Mouse (Mus musculus): ENCODE measurements around the gene Bbs5. TPM values are rescaled to one million over a fixed set of nuclear protein-coding genes. Genes with fewer than 3 reads are reported as not detected.

Bbs5 gene
- polyA plus RNA-seq, 1 experiment from 2014 or later: 16.8 TPM

DNA sequence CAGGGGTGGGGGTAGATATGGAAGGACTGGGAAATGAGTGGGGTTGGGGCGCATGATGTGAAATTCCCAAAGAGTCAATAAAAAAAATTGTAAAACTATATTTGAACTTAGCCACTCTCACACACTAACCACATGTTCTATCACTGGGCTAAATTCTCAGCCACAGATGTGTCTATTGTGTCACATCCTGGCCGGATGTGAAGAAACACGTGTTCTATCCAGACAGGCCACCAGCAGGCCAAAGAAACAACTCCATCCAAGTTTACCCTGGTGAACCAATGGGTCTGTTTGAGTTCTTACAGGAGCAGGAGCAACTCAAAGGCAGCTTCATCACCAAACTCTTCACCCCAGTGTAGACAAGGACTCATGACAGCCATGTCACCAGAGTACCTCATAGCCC is 69.5 kb downstream of the Bbs5 start:
- no peak for DNase-seq (ENCODE audit: low spot score)
- H3K4me1 ChIP-seq: peaks cover 9% of the 10 kb centered on the region
- no peak overlapping the region for H3K27ac ChIP-seq
- H3K36me3 ChIP-seq: no peaks in the 10 kb centered on the region
- WGBS: 83% methylated on average over 3 of the region's 3 CpGs
- H3K9me3 ChIP-seq (replicated peaks): no peaks in the 10 kb centered on the region
- H3K4me3 ChIP-seq: no peak overlapping the region
- H3K27me3 ChIP-seq (ENCODE audit: low read depth, poor library complexity, severe bottlenecking): no peaks in the 10 kb centered on the region; the same call in 1 of the 2 replicates

Other genes starting within 250 kb of the Bbs5 start
- gene Lrp2, start 61.1 kb upstream of the Bbs5 start, polyA plus RNA-seq (2016; fragmentation: Nextera tagmentation; extraction: Ambion mirVana): 0.15 and 0.18 TPM in 2 replicates
- 0.30 and 1.1 TPM in 2 replicates for gene Klhl41, start 22.9 kb downstream of the Bbs5 start, polyA plus RNA-seq (2016; fragmentation: Nextera tagmentation; extraction: Ambion mirVana)
- 15.0 and 15.9 TPM in 2 replicates for gene Fastkd1, start 66.3 kb downstream of the Bbs5 start, polyA plus RNA-seq (2016; fragmentation: Nextera tagmentation; extraction: Ambion mirVana)
- gene Ppig, start 75.4 kb downstream of the Bbs5 start, polyA plus RNA-seq (2016; fragmentation: Nextera tagmentation; extraction: Ambion mirVana): 109 and 135 TPM in 2 replicates
- 1.3 and 2.1 TPM in 2 replicates for gene Ccdc173, start 142.4 kb downstream of the Bbs5 start, polyA plus RNA-seq (2016; fragmentation: Nextera tagmentation; extraction: Ambion mirVana)
- gene Phospho2, start 142.5 kb downstream of the Bbs5 start, polyA plus RNA-seq (2016; fragmentation: Nextera tagmentation; extraction: Ambion mirVana): 22.0 and 27.1 TPM in 2 replicates
- 24.8 and 30.8 TPM in 2 replicates for gene Klhl23, start 174.8 kb downstream of the Bbs5 start, polyA plus RNA-seq (2016; fragmentation: Nextera tagmentation; extraction: Ambion mirVana)
- gene Ssb, start 214.4 kb downstream of the Bbs5 start, polyA plus RNA-seq (2016; fragmentation: Nextera tagmentation; extraction: Ambion mirVana): 322 and 347 TPM in 2 replicates
- gene Mettl5, start 238.4 kb downstream of the Bbs5 start, polyA plus RNA-seq (2016; fragmentation: Nextera tagmentation; extraction: Ambion mirVana): 44.5 and 47.3 TPM in 2 replicates

Measured in limb, embryonic 10.5 days (tissue).